Mouse (Mus musculus): ENCODE data around the gene Rbms2. TPM values are rescaled to one million over a fixed set of nuclear protein-coding genes. Genes with fewer than 3 reads are reported as not detected.

Rbms2 gene
- total RNA-seq, 2 experiments from 2014 or later: 10.7 to 11.6 TPM

DNA sequence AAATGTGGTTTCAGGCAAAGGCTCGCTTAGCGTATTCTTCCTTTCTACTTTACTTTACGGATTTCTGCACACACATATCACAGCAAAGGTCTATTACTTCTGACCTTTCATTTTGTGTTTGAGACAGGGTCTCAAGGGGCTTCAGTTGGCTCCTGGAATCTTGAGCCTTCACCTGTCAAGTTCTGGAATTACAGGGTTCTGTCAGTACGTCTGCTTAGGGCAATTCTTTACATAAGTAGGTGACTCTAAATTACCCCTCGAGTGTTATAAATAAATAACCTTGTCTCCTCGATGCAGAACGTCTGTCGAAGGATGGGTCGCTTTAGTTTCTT lies 97.7 kb downstream of the Rbms2 start:
- intact Hi-C loops (cut with DNase I): no loop called here
- DNase-seq (ENCODE audit: extremely low spot score in 1 of 2, low spot score in 2 of 2): no peak

DNA sequence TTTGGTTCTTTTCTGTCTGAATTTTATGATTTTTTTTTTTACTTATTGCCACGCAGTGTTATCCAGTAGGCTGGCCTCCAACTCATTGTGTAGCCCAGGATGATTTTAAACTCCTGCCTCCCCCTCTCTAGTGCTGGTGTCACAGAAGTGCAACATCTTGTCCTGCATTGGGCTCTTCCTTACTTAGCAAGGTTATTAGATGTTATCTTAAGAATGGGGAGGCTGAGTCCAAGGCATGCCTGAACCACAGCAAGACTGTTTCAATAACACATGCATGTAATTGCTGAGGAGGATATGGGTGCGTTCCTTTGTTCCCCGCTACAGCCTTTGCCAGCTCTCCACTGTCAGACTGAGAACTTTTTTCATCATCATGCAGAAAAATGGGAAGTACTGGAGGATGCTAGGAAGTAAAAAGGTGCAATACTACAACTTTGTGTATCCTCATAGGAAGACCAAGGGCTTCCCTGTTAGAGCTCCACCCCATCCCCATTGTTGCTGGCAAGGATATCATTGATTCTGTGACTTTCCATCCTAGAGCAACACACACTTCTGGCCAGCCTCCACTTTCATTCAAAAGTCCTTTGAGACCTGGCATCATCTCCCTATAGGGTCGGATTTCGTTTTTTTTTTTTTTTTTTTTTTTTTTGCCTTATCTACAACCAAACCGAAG lies 98.2 kb downstream of the Rbms2 start:
- intact Hi-C loops (cut with DNase I): no loop called here
- no peak for DNase-seq (ENCODE audit: extremely low spot score in 1 of 2, low spot score in 2 of 2)

Small RNAs within 50 kb of the gene (microRNA-seq; reads per million reads assigned to microRNA genes)
- 19.3 reads per million, percentile 38 among the genes with 10 or more reads in this experiment for gene Mir677

Other genes starting within 250 kb of the Rbms2 start
- not detected for gene Hsd17b6, start 172.7 kb downstream of the Rbms2 start, total RNA-seq (2021)
- 10 to 100 TPM; 10.5 to 10.9 TPM for gene Prim1, start 165.1 kb downstream of the Rbms2 start, total RNA-seq (2021)
- 100 to 1,000 TPM; 351 to 355 TPM for gene Naca, start 144.7 kb downstream of the Rbms2 start, total RNA-seq (2021)
- 100 to 1,000 TPM; 149 to 156 TPM for gene Ptges3, start 121.3 kb downstream of the Rbms2 start, total RNA-seq (2021)
- gene Atp5b, start 97.0 kb downstream of the Rbms2 start, total RNA-seq (2021): 1,000 to 10,000 TPM; 1,572 to 1,686 TPM
- 10 to 100 TPM; 29.5 to 31.3 TPM for gene Baz2a, start 88.7 kb downstream of the Rbms2 start, total RNA-seq (2021)
- 10 to 100 TPM; 17.8 to 18.7 TPM for gene Gls2, start 14.2 kb upstream of the Rbms2 start, total RNA-seq (2021)
- 10 to 100 TPM; 11.5 to 12.6 TPM for gene Spryd4, start 31.5 kb upstream of the Rbms2 start, total RNA-seq (2021)
- gene Mip, start 45.5 kb upstream of the Rbms2 start, total RNA-seq (2021): not detected
- gene Timeless, start 51.8 kb upstream of the Rbms2 start, total RNA-seq (2021): 1 to 10 TPM; 8.3 to 9.7 TPM
- gene Apon, start 73.8 kb upstream of the Rbms2 start, total RNA-seq (2021): not detected
- gene Apof, start 88.4 kb upstream of the Rbms2 start, total RNA-seq (2021): not detected
- gene Stat2, start 90.3 kb upstream of the Rbms2 start, total RNA-seq (2021): 10 to 100 TPM; 20.2 to 26.0 TPM
- under 1 TPM; 0.43 to 0.58 TPM for gene Il23a, start 118.5 kb upstream of the Rbms2 start, total RNA-seq (2021)
- 10 to 100 TPM; 13.0 to 14.1 TPM for gene Pan2, start 123.0 kb upstream of the Rbms2 start, total RNA-seq (2021)
- 10 to 100 TPM; 64.4 to 69.7 TPM for gene Cnpy2, start 142.2 kb upstream of the Rbms2 start, total RNA-seq (2021)
- gene Cs, start 157.4 kb upstream of the Rbms2 start, total RNA-seq (2021): 100 to 1,000 TPM; 287 to 288 TPM
- 10 to 100 TPM; 69.8 to 74.6 TPM for gene Coq10a, start 188.7 kb upstream of the Rbms2 start, total RNA-seq (2021)
- gene Ankrd52, start 196.8 kb upstream of the Rbms2 start, total RNA-seq (2021): 10 to 100 TPM; 74.4 TPM
- under 1 TPM; 0.56 to 0.69 TPM for gene Slc39a5, start 220.9 kb upstream of the Rbms2 start, total RNA-seq (2021)
- gene Nabp2, start 231.2 kb upstream of the Rbms2 start, total RNA-seq (2021): 10 to 100 TPM; 88.5 to 93.8 TPM
- 10 to 100 TPM; 79.3 to 81.6 TPM for gene Rnf41, start 231.4 kb upstream of the Rbms2 start, total RNA-seq (2021)

Data from left cerebral cortex, postnatal 10 days (tissue).